ENCODE assay signal across 24 mouse cellular contexts in genomic region chr10:128272819-128273439, GRCm38 (mm10). TPM values are rescaled to one million over a fixed set of nuclear protein-coding genes. Genes with fewer than 3 reads are reported as not detected.
DNase-seq lines count a peak whose midpoint lies in the region; ATAC-seq and TF ChIP-seq lines count a peak whose summit lies in the region.
"Not testable (repeated sequence)": the region's sequence is repeated elsewhere in the genome, so short reads cannot be mapped to it uniquely, and the experiment has no call there.
"Had no signal": no experiment of that assay in that cellular context is flagged by ENCODE, and none has a peak within 500 bp of the region (broad histone marks: within the 10 kb centered on the region; RNA-seq: fewer than 3 reads in every experiment).

No protein-coding gene starts in this region.

- not testable (repeated sequence) for TF ChIP-seq EP300 in MEL (IDR thresholded peaks at IDR 0.05; ENCODE audit: low read depth in 1 of 2, low read length in 2 of 2); liver, embryonic 14.5 days (IDR thresholded peaks at IDR 0.05; ENCODE audit: low read depth)

- H3K9ac ChIP-seq in MEL (ENCODE audit: control insufficient read depth, low read depth, low read length, poor library complexity, severe bottlenecking); liver, embryonic 14.5 days (replicated peaks): not testable (repeated sequence)

- H3K4me3 ChIP-seq in MEL (ENCODE audit: control insufficient read depth in 1 of 2, insufficient read depth in 1 of 2, low read depth in 2 of 2, low read length in 2 of 2); layer of hippocampus, adult 2 months; liver, embryonic 14.5 days (ENCODE audit: insufficient read depth in 1 of 2, low read depth in 2 of 2, low read length in 2 of 2); small intestine, adult 2 months (ENCODE audit: low read depth, low read length): not testable (repeated sequence)

- peak; percentile 20 for DNase-seq in CD4-positive, CD25-positive, alpha-beta regulatory T cell, adult 2 months (ENCODE audit: low read depth, low spot score)
- peak; percentile 39 for DNase-seq in MEL (ENCODE audit: low read depth, low spot score)
- peak; percentile 30 for DNase-seq in cerebellum, adult 9-11 months
- peak; percentile 28 for DNase-seq in induced T-regulatory cell, adult 2 months (ENCODE audit: low read depth)
- DNase-seq in layer of hippocampus, adult 2 months (ENCODE audit: low spot score in 2 of 2); liver, embryonic 14.5 days (ENCODE audit: low read depth in 3 of 3, low spot score in 3 of 3): not testable (repeated sequence)

- H3K27ac ChIP-seq in MEL (ENCODE audit: control insufficient read depth, low read depth, low read length); layer of hippocampus, adult 2 months; liver, embryonic 14.5 days; small intestine, adult 2 months (ENCODE audit: insufficient read depth, low read depth, low read length): not testable (repeated sequence)

- not testable (repeated sequence) for ATAC-seq in liver, embryonic 14.5 days (ENCODE audit: insufficient read depth)

- H3K27me3 ChIP-seq in MEL (ENCODE audit: control insufficient read depth in 1 of 2, insufficient read depth in 2 of 2, low read length in 2 of 2); liver, embryonic 14.5 days (ENCODE audit: control insufficient read depth, insufficient read depth, low read length); small intestine, adult 2 months (ENCODE audit: control insufficient read depth, insufficient read depth, low read length): not testable (repeated sequence)

- H3K4me2 ChIP-seq in liver, embryonic 14.5 days (ENCODE audit: low read depth): not testable (repeated sequence)

- TF ChIP-seq CTCF in MEL (IDR thresholded peaks at IDR 0.05 in 2 of 3, conservative IDR thresholded peaks at IDR 0.05 in 1 of 3; ENCODE audit: control insufficient read depth in 1 of 3, insufficient read depth in 1 of 3, low read depth in 2 of 3, low read length in 3 of 3, poor library complexity in 1 of 3, severe bottlenecking in 1 of 3): peak in 1 of 3 experiments; percentile 0; a peak in 1 of 6 replicates
- peak; percentile 38 for TF ChIP-seq CTCF in layer of hippocampus, adult 2 months (conservative IDR thresholded peaks at IDR 0.05)
- 0 out of 2 replicates have a peak, but pooled peaks have one; percentile 15 for TF ChIP-seq CTCF in liver, embryonic 14.5 days (IDR thresholded peaks at IDR 0.05; ENCODE audit: low read depth)
- peak; percentile 35; the same call in 1 of the 2 replicates for TF ChIP-seq CTCF in small intestine, adult 2 months (IDR thresholded peaks at IDR 0.05; ENCODE audit: extremely low read depth, insufficient read length, insufficient replicate concordance, low read depth, low read length)

- not testable (repeated sequence) for H3K79me2 ChIP-seq in MEL (ENCODE audit: control insufficient read depth, insufficient read depth, low read length, poor library complexity)

- not testable (repeated sequence) for H3K9me3 ChIP-seq in MEL (replicated peaks; ENCODE audit: insufficient read depth, low read length); liver, embryonic 14.5 days (ENCODE audit: control insufficient read depth, low read length)

- TF ChIP-seq RAD21 in MEL (IDR thresholded peaks at IDR 0.05; ENCODE audit: low read depth, low read length): not testable (repeated sequence)

- H3K36me3 ChIP-seq in MEL (ENCODE audit: control insufficient read depth in 1 of 2, insufficient read depth in 2 of 2, low read length in 2 of 2); liver, embryonic 14.5 days (replicated peaks; ENCODE audit: control insufficient read depth, insufficient read depth, low read depth): not testable (repeated sequence)
- peaks cover 16% of the 10 kb centered on the region for H3K36me3 ChIP-seq in small intestine, adult 2 months (ENCODE audit: control insufficient read depth, insufficient read depth, low read length)

- H3K4me1 ChIP-seq in MEL (ENCODE audit: control insufficient read depth in 1 of 2, insufficient read depth in 2 of 2, low read length in 2 of 2); liver, embryonic 14.5 days (replicated peaks; ENCODE audit: control insufficient read depth in 2 of 2, insufficient read depth in 2 of 2, low read length in 1 of 2); small intestine, adult 2 months (ENCODE audit: control insufficient read depth, insufficient read depth, insufficient read length, low read length): not testable (repeated sequence)

- TF ChIP-seq POLR2A in MEL (IDR thresholded peaks at IDR 0.05; ENCODE audit: control insufficient read depth in 1 of 2, insufficient read depth in 1 of 2, low read depth in 1 of 2, low read length in 2 of 2, poor library complexity in 1 of 2); small intestine, adult 2 months (IDR thresholded peaks at IDR 0.05; ENCODE audit: low read depth, low read length): not testable (repeated sequence)

- WGBS in liver, embryonic 14.5 days (ENCODE audit: insufficient replicate concordance): 84% methylated on average over 4 of the region's 7 CpGs
- WGBS in small intestine, adult 2 months: 82% methylated on average over 6 of the region's 7 CpGs

TF ChIP-seq in MEL, 35 proteins besides CTCF, POLR2A, EP300 and RAD21:
- TF ChIP-seq TBP (IDR thresholded peaks at IDR 0.05; ENCODE audit: low read depth, low read length) (peak; percentile 89), ZNF384 (IDR thresholded peaks at IDR 0.05; ENCODE audit: low read depth, low read length) (peak; percentile 81)
TF ChIP-seq in MEL: peak in this region for 2; not testable (repeated sequence) for 33.

RNA-seq across cellular contexts. Expression of gene Stat2, which starts 2.6 kb away (rescaled TPM):
- total RNA-seq in MEL (2012; rRNA removed): 3.4 and 3.6 TPM in 2 replicates
- polyA plus RNA-seq in MEL (2012; ENCODE audit: insufficient read depth in 1 of 2, insufficient read length in 2 of 2, low read depth in 1 of 2, low replicate concordance in 2 of 2, missing spikeins in 1 of 2): 1 to 10 TPM in 1 of 2 experiments, not detected in 1; 6.6 TPM
- 10 to 100 TPM; 34.4 to 34.7 TPM for total RNA-seq in layer of hippocampus, adult 2 months (2021)
- polyA plus RNA-seq in liver, embryonic 14.5 days (2012; rRNA removed): 5.9 and 6.4 TPM in 2 replicates
- polyA plus RNA-seq in liver, embryonic 14.5 days (2014; fragmentation: Nextera tagmentation; extraction: Ambion mirVana): 4.2 and 5.4 TPM in 2 replicates
- polyA plus RNA-seq in small intestine, adult 2 months (2012; rRNA removed): 15.3 and 46.8 TPM in 2 replicates

RNA-seq across cellular contexts. Expression of gene Apof, which starts 4.5 kb away (rescaled TPM):
- not detected in 2 replicates for total RNA-seq in MEL (2012; rRNA removed)
- polyA plus RNA-seq in MEL (2012; ENCODE audit: insufficient read depth in 1 of 2, insufficient read length in 2 of 2, low read depth in 1 of 2, low replicate concordance in 2 of 2, missing spikeins in 1 of 2): not detected
- total RNA-seq in layer of hippocampus, adult 2 months (2021): not detected
- 54.1 and 61.3 TPM in 2 replicates for polyA plus RNA-seq in liver, embryonic 14.5 days (2012; rRNA removed)
- polyA plus RNA-seq in liver, embryonic 14.5 days (2014; fragmentation: Nextera tagmentation; extraction: Ambion mirVana): 73.7 and 74.1 TPM in 2 replicates
- polyA plus RNA-seq in small intestine, adult 2 months (2012; rRNA removed): 0.08 TPM in 1 of 2 replicates, not detected in the other
- total RNA-seq: gastrocnemius, postnatal 14 days; heart, postnatal 10 days; heart, postnatal 36 days had no signal
- polyA plus RNA-seq: cerebellum, adult 2 months; embryonic facial prominence, embryonic 11.5 days; embryonic facial prominence, embryonic 14.5 days; forebrain, embryonic 10.5 days; forebrain, embryonic 13.5 days; forebrain, embryonic 16.5 days; hindbrain, embryonic 10.5 days; hindbrain, embryonic 13.5 days; inflammation-experienced regulatory T-cells, adult 6 months had no signal

RNA-seq across cellular contexts. Expression of gene Apon, which starts 19.0 kb away (rescaled TPM):
- total RNA-seq in MEL (2012; rRNA removed): 0.27 and 0.46 TPM in 2 replicates
- under 1 TPM in 1 of 2 experiments, not detected in 1; 0.46 TPM for polyA plus RNA-seq in MEL (2012; ENCODE audit: insufficient read depth in 1 of 2, insufficient read length in 2 of 2, low read depth in 1 of 2, low replicate concordance in 2 of 2, missing spikeins in 1 of 2)
- not detected for total RNA-seq in layer of hippocampus, adult 2 months (2021)
- 0.73 and 1.1 TPM in 2 replicates for polyA plus RNA-seq in liver, embryonic 14.5 days (2012; rRNA removed)
- polyA plus RNA-seq in liver, embryonic 14.5 days (2014; fragmentation: Nextera tagmentation; extraction: Ambion mirVana): 0.52 and 0.58 TPM in 2 replicates
- 0.05 TPM in 1 of 2 replicates, not detected in the other for polyA plus RNA-seq in small intestine, adult 2 months (2012; rRNA removed)
- total RNA-seq: gastrocnemius, postnatal 14 days had no signal
- polyA plus RNA-seq: cerebellum, adult 2 months; forebrain, embryonic 16.5 days had no signal

RNA-seq across cellular contexts. Expression of gene Il23a, which starts 25.6 kb away (rescaled TPM):
- 0.12 and 0.20 TPM in 2 replicates for total RNA-seq in MEL (2012; rRNA removed)
- polyA plus RNA-seq in MEL (2012; ENCODE audit: insufficient read depth in 1 of 2, insufficient read length in 2 of 2, low read depth in 1 of 2, low replicate concordance in 2 of 2, missing spikeins in 1 of 2): under 1 TPM in 1 of 2 experiments, not detected in 1; 0.29 TPM
- under 1 TPM in 1 of 2 experiments, not detected in 1; 0.27 TPM for total RNA-seq in layer of hippocampus, adult 2 months (2021)
- polyA plus RNA-seq in liver, embryonic 14.5 days (2012; rRNA removed): 0.06 and 0.08 TPM in 2 replicates
- polyA plus RNA-seq in liver, embryonic 14.5 days (2014; fragmentation: Nextera tagmentation; extraction: Ambion mirVana): not detected in 2 replicates
- not detected in 2 replicates for polyA plus RNA-seq in small intestine, adult 2 months (2012; rRNA removed)
- total RNA-seq: adrenal gland, adult 2 months; adrenal gland, postnatal 14 days; adrenal gland, postnatal 4 days; gastrocnemius, adult 18-20 months; gastrocnemius, postnatal 14 days; gastrocnemius, postnatal 4 days; heart, postnatal 36 days had no signal
- polyA plus RNA-seq: adrenal gland, adult 2 months; embryonic facial prominence, embryonic 11.5 days; forebrain, embryonic 10.5 days; forebrain, embryonic 13.5 days; hindbrain, embryonic 10.5 days; inflammation-experienced regulatory T-cells, adult 6 months had no signal

RNA-seq across cellular contexts. Expression of gene Pan2, which starts 30.2 kb away (rescaled TPM):
- 6.8 and 7.9 TPM in 2 replicates for total RNA-seq in MEL (2012; rRNA removed)
- 10 to 100 TPM in 1 of 2 experiments, not detected in 1; 28.6 TPM for polyA plus RNA-seq in MEL (2012; ENCODE audit: insufficient read depth in 1 of 2, insufficient read length in 2 of 2, low read depth in 1 of 2, low replicate concordance in 2 of 2, missing spikeins in 1 of 2)
- total RNA-seq in layer of hippocampus, adult 2 months (2021): 10 to 100 TPM; 14.7 to 16.4 TPM
- polyA plus RNA-seq in liver, embryonic 14.5 days (2012; rRNA removed): 11.5 and 13.3 TPM in 2 replicates
- polyA plus RNA-seq in liver, embryonic 14.5 days (2014; fragmentation: Nextera tagmentation; extraction: Ambion mirVana): 10.1 and 11.5 TPM in 2 replicates
- polyA plus RNA-seq in small intestine, adult 2 months (2012; rRNA removed): 10.3 and 17.7 TPM in 2 replicates

Comparison
In these comparisons a context has a peak if more than half of its experiments do, and no peak if none do; other contexts are left out.
1. RNA of gene Apof, which starts 4.5 kb away (polyA plus RNA-seq): 54.1 to 74.1 TPM in liver, embryonic 14.5 days; not detected in MEL and 0.08 TPM in small intestine, adult 2 months; every median in the first group is over 10 times any median in the second.